Mouse (Mus musculus) ovary, postnatal 14 days (tissue): ENCODE data around the gene Gnat1.

Source experiments
- DNase-seq: peaks from one replicate; pipeline ENCODE4 v3.0.0; 2022; ENCODE audit warnings: low spot score

The Gnat1 gene

DNA sequence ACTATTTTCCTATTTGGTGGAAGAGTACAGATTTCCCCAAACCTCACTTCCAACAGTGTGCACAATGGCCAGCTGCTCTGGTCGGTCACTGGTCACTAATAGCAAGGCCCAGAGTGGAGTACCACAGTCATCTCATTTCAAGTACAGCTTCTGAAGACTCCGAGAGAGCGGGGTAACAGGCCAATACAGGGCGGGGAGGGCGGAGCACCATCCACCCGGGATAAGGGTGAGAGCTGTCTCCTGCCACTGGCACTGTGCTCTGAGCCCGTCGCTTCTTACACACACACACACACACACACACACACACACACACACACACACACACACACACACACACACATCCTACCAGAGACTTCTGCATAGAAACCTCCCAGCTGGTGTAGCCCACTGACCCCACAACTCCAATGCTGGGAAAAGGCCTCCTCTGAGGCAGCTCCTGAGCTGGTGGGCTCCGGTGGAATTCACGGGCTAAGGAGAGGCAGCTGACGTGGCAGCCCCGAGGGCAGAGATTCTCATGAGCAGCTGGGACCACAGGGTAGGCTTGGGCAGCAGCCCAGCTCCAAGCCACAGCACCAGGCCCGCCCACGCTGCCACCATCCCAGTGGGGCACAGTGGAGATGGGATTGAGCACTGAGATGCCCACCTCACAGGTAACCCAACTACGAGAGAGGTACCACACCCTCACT lies 53.2 kb downstream of the Gnat1 start:
- DNase-seq = no peak

DNA sequence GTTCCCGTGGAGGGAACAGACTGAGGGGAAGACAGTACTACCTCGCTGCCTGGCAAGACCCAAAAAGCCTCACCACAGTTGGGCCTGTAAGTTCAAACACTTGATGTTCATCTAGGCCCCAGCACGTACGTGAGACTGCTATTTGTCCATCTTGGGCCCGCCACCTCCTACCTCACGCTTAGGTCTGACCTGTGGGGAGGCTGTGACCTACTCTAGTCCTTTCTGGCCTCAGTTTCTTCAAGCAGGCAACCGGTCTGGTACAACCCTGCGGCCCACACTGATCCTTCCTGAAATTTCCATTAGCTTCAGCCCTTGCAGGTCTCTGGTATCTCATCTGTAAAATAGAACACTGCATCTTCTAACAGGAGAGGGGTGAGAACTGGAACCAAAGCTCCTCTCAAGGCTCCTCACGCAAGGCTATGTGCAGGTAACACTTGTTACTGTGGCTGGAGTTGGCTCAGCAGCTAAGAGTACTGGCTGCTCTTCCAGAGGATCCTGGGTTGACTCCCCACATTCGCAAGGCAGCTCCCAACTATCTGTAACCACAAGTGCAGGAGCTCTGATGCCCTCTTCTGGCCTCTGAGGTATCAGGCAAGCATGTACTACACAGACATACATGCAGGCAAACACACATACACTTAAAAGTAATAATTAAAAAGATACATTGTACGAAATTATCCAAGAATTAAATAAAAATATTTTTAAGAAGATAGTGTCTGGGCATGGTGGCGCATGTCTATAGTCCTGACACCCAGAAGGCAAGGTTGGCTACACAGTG lies 54.0 kb downstream of the Gnat1 start:
- DNase-seq = no peak

DNA sequence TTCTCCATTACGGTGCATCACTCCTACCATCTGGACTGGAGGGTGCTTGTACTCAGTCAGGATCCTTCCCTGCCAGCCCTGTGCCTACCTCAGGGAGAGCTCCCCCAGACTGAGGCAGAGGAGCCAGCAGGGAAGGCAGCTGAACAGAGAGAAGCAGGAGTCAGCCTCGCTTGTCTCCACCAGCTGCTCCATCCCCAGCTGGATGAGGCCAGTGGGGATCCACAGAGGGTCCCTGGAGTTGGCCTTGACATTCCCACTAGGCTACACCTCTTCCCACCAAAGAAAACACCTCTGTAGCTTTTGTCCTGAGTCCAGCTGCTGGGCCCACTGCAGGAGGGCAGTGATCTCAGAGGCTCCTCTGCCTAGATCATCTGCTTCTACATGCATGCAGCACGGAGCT lies 54.6 kb downstream of the Gnat1 start:
- no peak for DNase-seq

DNA sequence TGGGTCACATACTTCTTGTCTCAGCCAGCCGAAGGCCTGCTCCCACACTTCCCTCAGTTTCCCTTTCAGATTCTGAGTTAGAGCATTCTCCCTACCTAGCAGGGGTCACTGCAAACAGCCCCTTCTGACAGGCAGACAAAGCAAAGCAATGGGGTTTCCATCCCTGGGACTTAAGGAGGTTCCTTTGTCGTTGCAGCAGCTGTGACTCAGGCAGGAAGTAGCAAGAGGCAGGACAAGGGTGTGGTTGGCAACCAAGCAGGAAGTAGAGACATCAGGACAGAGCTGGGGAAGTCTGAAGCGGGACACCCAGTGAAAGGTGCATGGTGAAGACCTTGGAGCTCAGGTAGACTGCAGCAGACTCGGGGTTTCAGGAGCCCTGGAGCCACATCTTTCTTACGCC lies 55.0 kb downstream of the Gnat1 start:
- DNase-seq = no peak
